Mouse (Mus musculus) heart, postnatal 10 days (tissue): ENCODE results near the gene Mecp2. TPM values are rescaled to one million over a fixed set of nuclear protein-coding genes. Genes with fewer than 3 reads are reported as not detected.

ENCODE experiments used
- DNase-seq, 2 experiments: peaks; one replicate each; pipeline ENCODE4 v3.0.0; 2021
- intact Hi-C: fragments of 180-260 bp; cut with DNase I; formaldehyde crosslinking; loops from one replicate; pipeline ENCODE4 v1.15.1; 2025
- microRNA-seq, 2 experiments: library from miRNA; unstranded; fragments of <30 nt; microRNA quantifications; one replicate each; pipeline ENCODE4 v1.2.0; 2022
- total RNA-seq, 2 experiments: library from RNA; stranded (reverse); gene quantifications; 2 replicates each; pipeline ENCODE4 v1.2.3; 2021

The Mecp2 gene
- total RNA-seq, 2 experiments from 2014 or later: 32.9 to 34.3 TPM

DNA sequence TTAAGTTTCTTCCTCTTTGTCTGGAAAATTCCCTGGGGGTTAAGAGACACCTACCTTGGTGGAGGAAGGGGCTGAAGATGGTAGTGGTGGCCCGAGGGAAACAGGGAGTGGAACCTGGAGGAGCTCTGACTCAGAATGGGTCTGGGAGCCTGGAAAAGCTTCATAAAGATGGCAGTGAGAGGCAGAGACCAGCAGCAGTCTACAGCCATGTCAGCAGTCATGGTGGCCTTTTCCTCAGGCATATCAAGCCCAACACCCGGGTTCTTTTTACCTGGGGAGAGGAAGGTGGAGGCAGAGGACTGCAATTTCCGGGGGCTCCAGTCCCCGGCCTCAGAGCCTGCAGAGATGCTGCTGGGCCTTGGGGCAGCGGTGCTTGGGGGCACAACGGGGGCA is 112.4 kb downstream of the Mecp2 start:
- DNase-seq: no peak
- intact Hi-C loops: loop anchor here (2.0 to 10.0 kb wide), 5 partner anchors 56 to 395 kb away; partner anchors contain the start of gene Hcfc1

- intact Hi-C loops: loop anchor here (5.0 kb wide), 1 partner anchor 42 kb away; no protein-coding TSS in a partner anchor
- DNase-seq: no peak
Measured at GRCm38 (mm10) chrX:74014597-74014996, 120.6 kb downstream of the Mecp2 start.

GRCm38 (mm10) chrX:74008063-74008462 is 127.1 kb downstream of the Mecp2 start:
- intact Hi-C loops: no loop called here
- no peak for DNase-seq

DNA sequence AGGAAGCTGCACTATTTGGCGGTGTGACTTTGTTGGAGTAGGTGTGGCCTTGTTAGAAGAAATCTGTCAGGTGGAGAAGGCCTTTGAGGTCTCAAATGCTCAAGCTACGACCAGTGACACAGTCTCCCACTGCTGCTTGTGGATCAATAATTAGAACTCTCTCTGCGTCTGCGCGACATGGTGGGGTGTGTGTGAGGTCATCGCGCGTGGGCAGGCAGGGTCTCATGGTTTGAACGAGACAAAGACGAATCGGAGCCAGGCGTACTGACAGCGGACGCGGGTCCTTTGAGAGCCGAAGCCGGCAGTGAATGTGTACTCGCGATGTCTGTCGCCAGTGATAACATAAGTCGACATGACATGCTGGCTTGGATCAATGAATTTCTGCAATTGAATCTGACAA is 128.8 kb downstream of the Mecp2 start:
- intact Hi-C loops: no loop called here
- no peak for DNase-seq

DNA sequence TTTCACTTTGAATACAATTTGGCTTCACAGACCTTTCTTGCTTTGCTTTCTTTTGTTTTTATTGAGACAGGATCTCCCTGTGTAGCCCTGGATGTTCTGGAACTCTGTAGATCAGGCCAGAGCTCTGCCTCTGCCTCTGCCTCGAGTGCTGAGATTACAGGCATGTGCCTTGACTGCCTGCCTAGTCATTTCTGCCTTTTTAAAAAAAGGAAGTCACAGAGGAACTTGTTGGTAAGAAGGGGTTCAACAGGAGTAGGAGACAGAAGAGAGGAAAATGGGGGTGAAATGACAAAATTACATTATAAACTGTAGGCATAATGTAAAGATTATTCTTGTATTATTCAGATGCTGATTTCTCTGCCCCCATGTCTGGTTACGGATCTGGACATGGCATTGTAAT is 131.5 kb downstream of the Mecp2 start:
- no peak for DNase-seq
- intact Hi-C loops: no loop called here

DNA sequence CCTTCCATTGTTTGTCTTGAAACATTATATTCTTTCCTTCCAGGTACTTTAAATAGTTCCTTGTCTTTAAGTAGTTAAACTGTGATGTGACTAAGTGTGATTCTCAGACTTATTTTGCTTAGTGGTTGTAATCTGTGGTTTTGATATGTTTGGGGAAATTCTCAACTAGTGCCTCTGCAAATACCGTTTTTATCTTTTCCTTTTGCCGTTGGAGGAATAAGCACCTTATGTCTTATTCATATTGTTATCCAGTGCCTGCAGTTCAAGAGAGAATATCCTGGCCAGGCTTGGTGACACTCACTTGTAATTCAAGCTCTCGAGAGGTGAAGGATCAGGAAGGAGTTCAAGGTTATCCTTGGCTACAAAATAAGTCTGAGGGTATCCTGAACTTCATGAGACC is 134.1 kb downstream of the Mecp2 start:
- no peak for DNase-seq
- intact Hi-C loops: no loop called here

DNA sequence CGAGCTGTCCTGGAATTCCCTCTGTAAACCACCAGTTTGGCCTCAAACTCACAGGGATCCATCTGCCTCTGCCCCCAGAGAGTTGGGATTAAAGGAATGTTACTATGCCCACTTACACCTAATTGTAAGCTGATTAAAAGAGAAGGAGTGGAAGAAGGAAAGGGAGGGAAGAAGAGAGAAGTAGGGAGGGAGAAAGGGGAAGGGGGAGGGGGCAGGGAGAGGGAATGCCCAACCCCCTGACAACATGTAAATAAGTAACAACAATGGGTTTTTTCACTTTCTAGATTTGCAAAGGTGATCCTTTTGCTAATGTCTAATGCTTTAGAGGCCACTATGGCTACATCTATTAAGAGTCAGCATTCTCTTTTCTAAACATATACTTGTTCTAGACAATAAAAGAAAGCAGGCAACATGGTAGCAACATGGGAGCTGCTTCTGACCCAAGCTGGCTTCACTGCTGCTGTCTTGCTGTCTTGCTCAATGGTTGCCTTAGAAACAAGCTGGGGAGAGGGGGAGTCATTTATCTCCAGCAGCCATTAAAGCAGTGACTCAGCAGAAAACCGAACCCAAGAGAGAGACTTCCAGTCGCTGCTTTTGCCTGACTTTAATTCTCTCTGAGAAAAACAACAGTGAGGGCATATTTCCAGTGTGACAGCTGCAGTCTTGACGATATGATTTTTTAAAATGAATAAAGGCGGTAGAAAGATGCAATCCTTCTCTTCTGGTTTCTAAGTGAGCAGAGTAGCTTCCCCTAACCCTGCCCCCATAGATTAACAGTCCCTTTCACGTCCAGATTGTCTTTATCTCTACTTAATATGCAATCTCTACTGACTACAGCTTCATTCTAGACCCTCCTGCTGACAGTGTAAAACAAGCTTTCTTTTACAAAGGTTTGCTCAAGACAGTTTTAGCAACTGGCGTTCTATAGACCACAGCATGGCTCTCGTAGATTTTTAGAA is 136.0 kb downstream of the Mecp2 start:
- intact Hi-C loops: no loop called here

DNA sequence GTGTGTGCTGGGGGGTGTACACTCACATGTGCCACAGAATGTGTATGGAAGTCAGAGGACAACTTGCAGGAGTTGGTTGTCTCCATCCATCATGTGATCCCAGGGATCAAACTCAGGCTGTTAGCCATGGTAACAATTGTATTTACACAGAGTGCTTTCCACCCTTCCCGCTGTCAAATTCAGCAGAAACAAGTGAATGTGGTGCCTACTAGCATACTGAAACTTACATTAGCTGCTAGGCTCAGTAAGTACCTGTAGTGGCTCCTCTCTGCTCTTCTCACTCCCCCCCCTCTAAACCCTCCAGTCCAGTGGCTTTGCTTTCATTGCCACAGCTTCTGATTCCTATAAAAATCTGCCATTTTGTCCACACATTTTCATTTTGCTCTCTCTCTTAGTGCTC is 157.4 kb downstream of the Mecp2 start:
- intact Hi-C loops: no loop called here
- DNase-seq: no peak

More for the DNA sequence above, 136.0 kb downstream of the Mecp2 start:
- DNase-seq: peak; percentile 46 to 51

Small RNA genes lying within 50 kb of the gene (microRNA-seq; reads per million reads assigned to microRNA genes)
- gene Mir5132 (2.4 to 3.1 reads per million in 2 experiments), gene Mir718 (0 to 0.35 reads per million in 2 experiments)

Other genes with a start within 250 kb of the Mecp2 start
- not detected for gene Avpr2, start 243.3 kb downstream of the Mecp2 start, total RNA-seq
- 1 to 10 TPM; 1.5 to 1.6 TPM for gene L1cam, start 239.3 kb downstream of the Mecp2 start, total RNA-seq
- gene Arhgap4, start 213.5 kb downstream of the Mecp2 start, total RNA-seq: 1 to 10 TPM; 1.8 to 2.5 TPM
- 10 to 100 TPM; 60.1 to 69.0 TPM for gene Naa10, start 213.4 kb downstream of the Mecp2 start, total RNA-seq
- 10 to 100 TPM; 14.2 to 14.9 TPM for gene Renbp, start 204.5 kb downstream of the Mecp2 start, total RNA-seq
- 10 to 100 TPM; 64.2 to 64.4 TPM for gene Hcfc1, start 169.0 kb downstream of the Mecp2 start, total RNA-seq
- gene Irak1, start 111.4 kb downstream of the Mecp2 start, total RNA-seq: 10 to 100 TPM; 54.7 to 56.7 TPM
- not detected for gene Opn1mw, start 7.9 kb downstream of the Mecp2 start, total RNA-seq
- gene Tex28, start 32.5 kb upstream of the Mecp2 start, total RNA-seq: not detected
- not detected for gene Tktl1, start 41.9 kb upstream of the Mecp2 start, total RNA-seq
- gene Flna, start 114.5 kb upstream of the Mecp2 start, total RNA-seq: 100 to 1,000 TPM; 245 TPM
- gene Emd, start 119.3 kb upstream of the Mecp2 start, total RNA-seq: 10 to 100 TPM; 39.7 to 47.5 TPM
- gene Rpl10, start 135.4 kb upstream of the Mecp2 start, total RNA-seq: 100 to 1,000 TPM; 247 to 291 TPM
- gene Taz, start 146.5 kb upstream of the Mecp2 start, total RNA-seq: 10 to 100 TPM; 40.4 to 44.1 TPM
- 10 to 100 TPM; 14.7 to 17.7 TPM for gene Dnase1l1, start 147.0 kb upstream of the Mecp2 start, total RNA-seq
- 100 to 1,000 TPM; 119 to 123 TPM for gene Atp6ap1, start 161.7 kb upstream of the Mecp2 start, total RNA-seq
- gene Gdi1, start 169.6 kb upstream of the Mecp2 start, total RNA-seq: 10 to 100 TPM; 88.1 to 93.0 TPM
- gene Fam50a, start 177.7 kb upstream of the Mecp2 start, total RNA-seq: 10 to 100 TPM; 29.9 to 33.9 TPM
- 1 to 10 TPM; 1.8 to 2.3 TPM for gene Plxna3, start 193.7 kb upstream of the Mecp2 start, total RNA-seq
- 10 to 100 TPM; 44.3 to 45.0 TPM for gene Lage3, start 218.3 kb upstream of the Mecp2 start, total RNA-seq
- gene Ubl4a, start 237.9 kb upstream of the Mecp2 start, total RNA-seq: 10 to 100 TPM; 47.1 to 53.3 TPM
- gene Slc10a3, start 238.0 kb upstream of the Mecp2 start, total RNA-seq: 1 to 10 TPM; 7.6 to 7.8 TPM